In genomic region chr15:62264183-62264582, GRCm38 (mm10) we compare ENCODE assay signal across 15 mouse cellular contexts.
"Had no signal": no experiment of that assay in that cellular context is flagged by ENCODE, and none has a peak within 500 bp of the region (broad histone marks: within the 10 kb centered on the region; RNA-seq: fewer than 3 reads in every experiment).

No protein-coding gene starts in this region.

- H3K9ac ChIP-seq: neural tube, embryonic 15.5 days; stomach, embryonic 15.5 days had no signal

- H3K4me2 ChIP-seq: neural tube, embryonic 15.5 days; stomach, embryonic 15.5 days had no signal

- H3K27ac ChIP-seq: neural tube, embryonic 15.5 days; stomach, embryonic 15.5 days; stomach, postnatal 0 days had no signal

- H3K36me3 ChIP-seq: neural tube, embryonic 15.5 days; stomach, embryonic 15.5 days had no signal

- DNase-seq: retina, postnatal 1 day; right cerebral cortex, adult 18-20 months; right cerebral cortex, postnatal 14 days; right cerebral cortex, postnatal 25 days; right cerebral cortex, postnatal 4 days; spleen, adult 18-20 months; thymus, adult 18-20 months; thymus, adult 2 months; thymus, postnatal 14 days; thymus, postnatal 25 days; thymus, postnatal 36 days; thymus, postnatal 4 days had no signal

- H3K27me3 ChIP-seq: neural tube, embryonic 15.5 days; stomach, embryonic 15.5 days had no signal

- H3K4me3 ChIP-seq: neural tube, embryonic 15.5 days; stomach, embryonic 15.5 days had no signal

- H3K4me1 ChIP-seq: neural tube, embryonic 15.5 days; stomach, embryonic 15.5 days had no signal

- H3K9me3 ChIP-seq: neural tube, embryonic 15.5 days; stomach, embryonic 15.5 days had no signal
